Mouse (Mus musculus): ENCODE results near the gene Pappa. TPM values are rescaled to one million over a fixed set of nuclear protein-coding genes. Genes with fewer than 3 reads are reported as not detected.

Pappa gene
- polyA plus RNA-seq, 1 experiment from 2014 or later = 1.7 TPM

- Histone ChIP-seq H3K27me3 (no peaks in the 10 kb centered on the region), H3K4me2 (replicated peaks) (no peak overlapping the region), H3K4me1 (no peaks in the 10 kb centered on the region), H3K9me3 (replicated peaks) (no peaks in the 10 kb centered on the region), H3K36me3 (no peaks in the 10 kb centered on the region), H3K27ac (replicated peaks) (no peak overlapping the region), H3K9ac (no peak overlapping the region), H3K4me3 (replicated peaks) (no peak overlapping the region)
- no peak for ATAC-seq (ENCODE audit: insufficient number of reproducible peaks, low FRiP score, low TSS enrichment, low read depth)
- WGBS = 41% methylated on average over 13 of the region's 13 CpGs
Measured at GRCm38 (mm10) chr4:65296968-65297499, 173.1 kb downstream of the Pappa start.

GRCm38 (mm10) chr4:65298212-65299181, 174.5 kb downstream of the Pappa start:
- Histone ChIP-seq H3K4me2 (replicated peaks) (no peak overlapping the region), H3K4me1 (no peaks in the 10 kb centered on the region), H3K9ac (no peak overlapping the region), H3K27ac (replicated peaks) (no peak overlapping the region), H3K36me3 (no peaks in the 10 kb centered on the region), H3K27me3 (no peaks in the 10 kb centered on the region), H3K4me3 (replicated peaks) (no peak overlapping the region), H3K9me3 (replicated peaks) (no peaks in the 10 kb centered on the region)
- WGBS = 81% methylated on average over 9 of the region's 9 CpGs
- ATAC-seq (ENCODE audit: insufficient number of reproducible peaks, low FRiP score, low TSS enrichment, low read depth) = no peak

- 72% methylated on average over 1 of the region's 1 CpGs for WGBS
- Histone ChIP-seq H3K4me3 (replicated peaks) (no peak overlapping the region), H3K9ac (no peak overlapping the region), H3K4me2 (replicated peaks) (no peak overlapping the region), H3K27ac (replicated peaks) (no peak overlapping the region), H3K36me3 (no peaks in the 10 kb centered on the region), H3K9me3 (replicated peaks) (no peaks in the 10 kb centered on the region), H3K4me1 (no peaks in the 10 kb centered on the region), H3K27me3 (no peaks in the 10 kb centered on the region)
- ATAC-seq (ENCODE audit: insufficient number of reproducible peaks, low FRiP score, low TSS enrichment, low read depth) = no peak
Measured at GRCm38 (mm10) chr4:65299365-65299764, 175.4 kb downstream of the Pappa start.

- Histone ChIP-seq H3K9me3 (replicated peaks) (no peaks in the 10 kb centered on the region), H3K36me3 (no peaks in the 10 kb centered on the region), H3K9ac (no peak overlapping the region), H3K27ac (replicated peaks) (no peak overlapping the region), H3K4me2 (replicated peaks) (no peak overlapping the region), H3K4me1 (no peaks in the 10 kb centered on the region), H3K27me3 (no peaks in the 10 kb centered on the region), H3K4me3 (replicated peaks) (no peak overlapping the region)
- WGBS = 82% methylated on average over 3 of the region's 3 CpGs
- ATAC-seq (ENCODE audit: insufficient number of reproducible peaks, low FRiP score, low TSS enrichment, low read depth) = no peak
Measured at GRCm38 (mm10) chr4:65300431-65300830, 176.5 kb downstream of the Pappa start.

- Histone ChIP-seq H3K4me2 (replicated peaks) (no peak overlapping the region), H3K4me1 (no peaks in the 10 kb centered on the region), H3K9me3 (replicated peaks) (no peaks in the 10 kb centered on the region), H3K4me3 (replicated peaks) (no peak overlapping the region), H3K27ac (replicated peaks) (no peak overlapping the region), H3K36me3 (no peaks in the 10 kb centered on the region), H3K27me3 (no peaks in the 10 kb centered on the region), H3K9ac (no peak overlapping the region)
- WGBS = 47% methylated on average over 3 of the region's 3 CpGs
- no peak for ATAC-seq (ENCODE audit: insufficient number of reproducible peaks, low FRiP score, low TSS enrichment, low read depth)
Measured at GRCm38 (mm10) chr4:65302666-65303065, 178.7 kb downstream of the Pappa start.

- no peaks in the 10 kb centered on the region for H3K4me1 ChIP-seq
- WGBS = 71% methylated on average over 10 of the region's 10 CpGs
- H3K4me2 ChIP-seq (replicated peaks) = no peak overlapping the region
- H3K9ac ChIP-seq = no peak overlapping the region
- ATAC-seq (ENCODE audit: insufficient number of reproducible peaks, low FRiP score, low TSS enrichment, low read depth) = no peak; the same call in 1 of the 2 replicates
- no peaks in the 10 kb centered on the region for H3K9me3 ChIP-seq (replicated peaks)
- no peak overlapping the region for H3K27ac ChIP-seq (replicated peaks)
- no peaks in the 10 kb centered on the region for H3K27me3 ChIP-seq
- no peak overlapping the region for H3K4me3 ChIP-seq (replicated peaks)
- no peaks in the 10 kb centered on the region for H3K36me3 ChIP-seq
Measured at GRCm38 (mm10) chr4:65317877-65318525, 194.0 kb downstream of the Pappa start.

- no peaks in the 10 kb centered on the region for H3K36me3 ChIP-seq
- WGBS = 88% methylated on average over 4 of the region's 4 CpGs
- ATAC-seq (ENCODE audit: insufficient number of reproducible peaks, low FRiP score, low TSS enrichment, low read depth) = no peak
Measured at GRCm38 (mm10) chr4:65321340-65321739, 197.4 kb downstream of the Pappa start.

GRCm38 (mm10) chr4:65321959-65322358, 198.0 kb downstream of the Pappa start:
- Histone ChIP-seq H3K9ac (no peak overlapping the region), H3K36me3 (no peaks in the 10 kb centered on the region), H3K27me3 (no peaks in the 10 kb centered on the region), H3K4me2 (replicated peaks) (no peak overlapping the region), H3K27ac (replicated peaks) (no peak overlapping the region), H3K4me1 (no peaks in the 10 kb centered on the region), H3K4me3 (replicated peaks) (no peak overlapping the region), H3K9me3 (replicated peaks) (no peaks in the 10 kb centered on the region)
- 61% methylated on average over 1 of the region's 1 CpGs for WGBS
- no peak for ATAC-seq (ENCODE audit: insufficient number of reproducible peaks, low FRiP score, low TSS enrichment, low read depth)

More at GRCm38 (mm10) chr4:65321340-65321739, 197.4 kb downstream of the Pappa start:
- Histone ChIP-seq H3K27ac (replicated peaks) (no peak overlapping the region), H3K27me3 (no peaks in the 10 kb centered on the region), H3K9me3 (replicated peaks) (no peaks in the 10 kb centered on the region), H3K9ac (no peak overlapping the region), H3K4me3 (replicated peaks) (no peak overlapping the region), H3K4me2 (replicated peaks) (no peak overlapping the region), H3K4me1 (no peaks in the 10 kb centered on the region)

- 87% methylated on average over 2 of the region's 2 CpGs for WGBS
Measured at GRCm38 (mm10) chr4:65325816-65326215, 201.8 kb downstream of the Pappa start.

GRCm38 (mm10) chr4:65328486-65329308, 204.7 kb downstream of the Pappa start:
- H3K27ac ChIP-seq (replicated peaks) = no peak overlapping the region
- no peak for ATAC-seq (ENCODE audit: insufficient number of reproducible peaks, low FRiP score, low TSS enrichment, low read depth)
- no peaks in the 10 kb centered on the region for H3K27me3 ChIP-seq
- no peaks in the 10 kb centered on the region for H3K36me3 ChIP-seq
- no peak overlapping the region for H3K4me2 ChIP-seq (replicated peaks)
- no peaks in the 10 kb centered on the region for H3K9me3 ChIP-seq (replicated peaks)
- H3K9ac ChIP-seq = no peak overlapping the region
- WGBS = 67% methylated on average over 9 of the region's 9 CpGs
- H3K4me1 ChIP-seq = no peaks in the 10 kb centered on the region
- H3K4me3 ChIP-seq (replicated peaks) = no peak overlapping the region

More at GRCm38 (mm10) chr4:65325816-65326215, 201.8 kb downstream of the Pappa start:
- ATAC-seq (ENCODE audit: insufficient number of reproducible peaks, low FRiP score, low TSS enrichment, low read depth) = no peak
- H3K27ac ChIP-seq (replicated peaks) = no peak overlapping the region
- H3K4me1 ChIP-seq = no peaks in the 10 kb centered on the region
- no peak overlapping the region for H3K4me3 ChIP-seq (replicated peaks)
- H3K27me3 ChIP-seq = no peaks in the 10 kb centered on the region
- no peaks in the 10 kb centered on the region for H3K36me3 ChIP-seq
- no peak overlapping the region for H3K9ac ChIP-seq
- no peaks in the 10 kb centered on the region for H3K9me3 ChIP-seq (replicated peaks)
- no peak overlapping the region for H3K4me2 ChIP-seq (replicated peaks)

- Histone ChIP-seq H3K27ac (replicated peaks) (no peak overlapping the region), H3K36me3 (no peaks in the 10 kb centered on the region), H3K4me3 (replicated peaks) (no peak overlapping the region), H3K9me3 (replicated peaks) (no peaks in the 10 kb centered on the region), H3K4me2 (replicated peaks) (no peak overlapping the region), H3K9ac (no peak overlapping the region), H3K27me3 (no peaks in the 10 kb centered on the region), H3K4me1 (no peaks in the 10 kb centered on the region)
- 13% methylated on average over 1 of the region's 1 CpGs for WGBS
- no peak for ATAC-seq (ENCODE audit: insufficient number of reproducible peaks, low FRiP score, low TSS enrichment, low read depth)
Measured at GRCm38 (mm10) chr4:65333718-65334117, 209.7 kb downstream of the Pappa start.
